Mouse (Mus musculus) MEL (cell line): ENCODE results near the gene Zbtb34. TPM values are rescaled to one million over a fixed set of nuclear protein-coding genes. Genes with fewer than 3 reads are reported as not detected.

Experiments
- DNase-seq: peaks from one replicate; pipeline ENCODE4 v3.0.0; 2011; ENCODE audit warnings: low read depth, low spot score
- H3K27ac ChIP-seq: 2 replicates; pipeline ENCODE4 v1.5.1; 2012; ENCODE audit warnings: low read depth, mild to moderate bottlenecking, control low read depth, low read length, moderate library complexity; ENCODE audit not compliant: control insufficient read depth
- H3K27me3 ChIP-seq, 2 experiments: fragments of 150-350 bp in 1 of 2; sonication (generic) in 1 of 2; 2 replicates each; pipeline ENCODE4 v1.6.1; 2012; ENCODE audit warnings: low read length in 2 of 2, mild to moderate bottlenecking in 2 of 2, improper control_type of control experiment in 1 of 2, moderate library complexity in 1 of 2; ENCODE audit not compliant: insufficient read depth in 2 of 2, control insufficient read depth in 1 of 2
- H3K36me3 ChIP-seq, 2 experiments: 2 replicates each; pipeline ENCODE4 v1.6.1; 2012 to 2014; ENCODE audit warnings: low read length in 2 of 2, improper control_type of control experiment in 1 of 2, inconsistent platforms in 1 of 2, mild to moderate bottlenecking in 1 of 2; ENCODE audit not compliant: insufficient read depth in 2 of 2, control insufficient read depth in 1 of 2
- H3K4me1 ChIP-seq, 2 experiments: fragments of 150-350 bp in 1 of 2; sonication (generic) in 1 of 2; 2 replicates each; pipeline ENCODE4 v1.6.1; 2012; ENCODE audit warnings: low read length in 2 of 2, improper control_type of control experiment in 1 of 2, mild to moderate bottlenecking in 1 of 2; ENCODE audit not compliant: insufficient read depth in 2 of 2, control insufficient read depth in 1 of 2
- H3K4me3 ChIP-seq, 2 experiments: fragments of 150-350 bp in 1 of 2; sonication (generic) in 1 of 2; 2 replicates each; pipeline ENCODE4 v1.5.1; 2012; ENCODE audit warnings: low read depth in 2 of 2, low read length in 2 of 2, mild to moderate bottlenecking in 2 of 2, moderate library complexity in 2 of 2, control low read depth in 1 of 2, improper control_type of control experiment in 1 of 2; ENCODE audit not compliant: control insufficient read depth in 1 of 2, insufficient read depth in 1 of 2
- H3K79me2 ChIP-seq: 2 replicates; pipeline ENCODE4 v1.6.1; 2012; ENCODE audit warnings: mild to moderate bottlenecking, low read length, moderate library complexity; ENCODE audit not compliant: control insufficient read depth, poor library complexity, insufficient read depth
- H3K9ac ChIP-seq: 2 replicates; pipeline ENCODE4 v1.6.1; 2012; ENCODE audit warnings: low read depth, mild to moderate bottlenecking, control low read depth, low read length, moderate library complexity; ENCODE audit not compliant: control insufficient read depth, poor library complexity, severe bottlenecking
- H3K9me3 ChIP-seq: fragments of 150-350 bp; sonication (generic); replicated peaks from 2 replicates; pipeline ENCODE4 v1.6.1; 2012; ENCODE audit warnings: mild to moderate bottlenecking, low read length, improper control_type of control experiment, moderate library complexity; ENCODE audit not compliant: insufficient read depth
- BHLHE40 ChIP-seq: IDR thresholded peaks from 2 replicates; pipeline ENCODE4 v1.6.1; 2012; ENCODE audit warnings: low read depth, mild to moderate bottlenecking, inconsistent platforms, low read length, improper control_type of control experiment, borderline replicate concordance
- CHD1 ChIP-seq: IDR thresholded peaks from 2 replicates; pipeline ENCODE4 v1.6.1; 2012; ENCODE audit warnings: low read depth, mild to moderate bottlenecking, inconsistent platforms, low read length, improper control_type of control experiment
- CHD2 ChIP-seq: IDR thresholded peaks from 2 replicates; pipeline ENCODE4 v1.6.1; 2011; ENCODE audit warnings: low read length, improper control_type of control experiment
- E2F4 ChIP-seq: IDR thresholded peaks from 2 replicates; pipeline ENCODE4 v1.6.1; 2011; ENCODE audit warnings: low read depth, low read length, improper control_type of control experiment, borderline replicate concordance
- ELF1 ChIP-seq: IDR thresholded peaks from 2 replicates; pipeline ENCODE4 v1.6.1; 2014; ENCODE audit warnings: low read depth, mild to moderate bottlenecking, inconsistent platforms, low read length, improper control_type of control experiment, moderate library complexity
- ETS1 ChIP-seq: IDR thresholded peaks from 2 replicates; pipeline ENCODE4 v1.6.1; 2012; ENCODE audit warnings: low read depth, mild to moderate bottlenecking, inconsistent platforms, low read length, improper control_type of control experiment, moderate library complexity
- GABPA ChIP-seq: IDR thresholded peaks from 2 replicates; pipeline ENCODE4 v1.6.1; 2012; ENCODE audit warnings: low read depth, mild to moderate bottlenecking, inconsistent platforms, low read length, improper control_type of control experiment, moderate library complexity
- GATA1 ChIP-seq: IDR thresholded peaks from 2 replicates; pipeline ENCODE4 v1.6.1; 2011; ENCODE audit warnings: low read depth, low read length, improper control_type of control experiment
- HCFC1 ChIP-seq: IDR thresholded peaks from 2 replicates; pipeline ENCODE4 v1.6.1; 2012; ENCODE audit warnings: low read depth, mild to moderate bottlenecking, inconsistent platforms, low read length, improper control_type of control experiment, moderate library complexity
- JUND ChIP-seq: IDR thresholded peaks from 2 replicates; pipeline ENCODE4 v1.6.1; 2011; ENCODE audit warnings: low read depth, mild to moderate bottlenecking, improper control_type of control experiment, low read length
- KAT2A ChIP-seq: conservative IDR thresholded peaks from 2 replicates; pipeline ENCODE4 v1.6.1; 2012; ENCODE audit warnings: low read depth, low read length, improper control_type of control experiment, inconsistent platforms
- MAX ChIP-seq: IDR thresholded peaks from 2 replicates; pipeline ENCODE4 v1.6.1; 2011; ENCODE audit warnings: low read length, improper control_type of control experiment
- MEF2A ChIP-seq: IDR thresholded peaks from 2 replicates; pipeline ENCODE4 v1.6.1; 2014; ENCODE audit warnings: low read depth, mild to moderate bottlenecking, inconsistent platforms, low read length, improper control_type of control experiment; ENCODE audit not compliant: poor library complexity, insufficient replicate concordance, severe bottlenecking; ENCODE audit errors: extremely low read depth
- MXI1 ChIP-seq: IDR thresholded peaks from 2 replicates; pipeline ENCODE4 v1.6.1; 2011; ENCODE audit warnings: mild to moderate bottlenecking, low read depth, low read length, improper control_type of control experiment
- MYB ChIP-seq: IDR thresholded peaks from 2 replicates; pipeline ENCODE4 v1.6.1; 2011; ENCODE audit warnings: mild to moderate bottlenecking, low read depth, low read length, improper control_type of control experiment
- MYC ChIP-seq: IDR thresholded peaks from 2 replicates; pipeline ENCODE4 v1.6.1; 2011; ENCODE audit warnings: low read depth, mild to moderate bottlenecking, low read length, improper control_type of control experiment, moderate library complexity
- NELFE ChIP-seq: IDR thresholded peaks from 2 replicates; pipeline ENCODE4 v1.6.1; 2011; ENCODE audit warnings: low read depth, low read length, improper control_type of control experiment
- POLR2A ChIP-seq, 2 experiments: IDR thresholded peaks; 2 replicates each; pipeline ENCODE4 v1.6.1; 2011 to 2012; ENCODE audit warnings: low read length in 2 of 2, mild to moderate bottlenecking in 2 of 2, control low read depth in 1 of 2, improper control_type of control experiment in 1 of 2, low read depth in 1 of 2, moderate library complexity in 1 of 2; ENCODE audit not compliant: control insufficient read depth in 1 of 2, insufficient read depth in 1 of 2, poor library complexity in 1 of 2
- POLR2AphosphoS2 ChIP-seq: IDR thresholded peaks from 2 replicates; pipeline ENCODE4 v1.6.1; 2011; ENCODE audit warnings: low read length, improper control_type of control experiment
- RAD21 ChIP-seq: IDR thresholded peaks from 2 replicates; pipeline ENCODE4 v1.6.1; 2011; ENCODE audit warnings: mild to moderate bottlenecking, low read depth, low read length, improper control_type of control experiment
- RCOR1 ChIP-seq: IDR thresholded peaks from 2 replicates; pipeline ENCODE4 v1.6.1; 2012; ENCODE audit warnings: low read depth, mild to moderate bottlenecking, inconsistent platforms, low read length, improper control_type of control experiment
- SIN3A ChIP-seq: IDR thresholded peaks from 2 replicates; pipeline ENCODE4 v1.6.1; 2012; ENCODE audit warnings: low read length, improper control_type of control experiment, inconsistent platforms
- SMC3 ChIP-seq: IDR thresholded peaks from 2 replicates; pipeline ENCODE4 v1.6.1; 2011; ENCODE audit warnings: low read depth, low read length, improper control_type of control experiment
- TAL1 ChIP-seq: IDR thresholded peaks from 2 replicates; pipeline ENCODE4 v1.6.1; 2012; ENCODE audit warnings: mild to moderate bottlenecking, inconsistent platforms, low read length, moderate library complexity, mixed read lengths
- TBP ChIP-seq: IDR thresholded peaks from 2 replicates; pipeline ENCODE4 v1.8.0; 2011; ENCODE audit warnings: low read depth, low read length, improper control_type of control experiment
- TCF12 ChIP-seq: IDR thresholded peaks from 2 replicates; pipeline ENCODE4 v1.6.1; 2014; ENCODE audit warnings: low read depth, mild to moderate bottlenecking, inconsistent platforms, low read length, improper control_type of control experiment, moderate library complexity
- UBTF ChIP-seq: IDR thresholded peaks from 2 replicates; pipeline ENCODE4 v1.6.1; 2012; ENCODE audit warnings: low read depth, mild to moderate bottlenecking, inconsistent platforms, low read length, improper control_type of control experiment, moderate library complexity, borderline replicate concordance; ENCODE audit not compliant: insufficient read depth
- USF1 ChIP-seq: IDR thresholded peaks from 2 replicates; pipeline ENCODE4 v1.6.1; 2014; ENCODE audit warnings: low read depth, mild to moderate bottlenecking, inconsistent platforms, low read length, improper control_type of control experiment, moderate library complexity
- ZC3H11A ChIP-seq: IDR thresholded peaks from 2 replicates; pipeline ENCODE4 v1.6.1; 2012; ENCODE audit warnings: low read depth, mild to moderate bottlenecking, inconsistent platforms, low read length, improper control_type of control experiment
- ZKSCAN1 ChIP-seq: IDR thresholded peaks from 2 replicates; pipeline ENCODE4 v1.6.1; 2012; ENCODE audit warnings: low read depth, mild to moderate bottlenecking, inconsistent platforms, low read length, improper control_type of control experiment, moderate library complexity
- polyA plus RNA-seq, 2 experiments: library from polyadenylated mRNA; stranded (reverse) in 1 of 2; unstranded in 1 of 2; fragments of >175 nt in 1 of 2; fragments of >200 nt in 1 of 2; gene quantifications; 2 replicates each; pipeline versions ENCODE4 v1.2.1 to v1.2.4; 2012; ENCODE audit warnings: low replicate concordance in 2 of 2, low read depth in 1 of 2; ENCODE audit not compliant: insufficient read length in 2 of 2, insufficient read depth in 1 of 2, missing spikeins in 1 of 2
- total RNA-seq: library from RNA; depleted of rRNA; stranded (reverse); fragments of 300-350 nt; gene quantifications from 2 replicates; pipeline ENCODE4 v1.2.3, GENCODE M21; 2012

Gene Zbtb34
- total and polyA plus RNA-seq, 3 experiments = 9.6 to 10.1 TPM; not detected in 1

- no peaks in the 10 kb centered on the region for H3K79me2 ChIP-seq
- no peaks in the 10 kb centered on the region for H3K36me3 ChIP-seq
- H3K4me3 ChIP-seq = no peak overlapping the region
- H3K9me3 ChIP-seq = no peaks in the 10 kb centered on the region
- DNase-seq = no peak
- no peak overlapping the region for H3K9ac ChIP-seq
- TF ChIP-seq POLR2AphosphoS2 = no peak
- no peak for TF ChIP-seq JUND
- TF ChIP-seq SIN3A = no peak
- TF ChIP-seq TAL1 = no peak
- no peak for TF ChIP-seq CHD2
- no peak for TF ChIP-seq HCFC1
- TF ChIP-seq ZKSCAN1 = no peak
- TF ChIP-seq RCOR1 = no peak
- TF ChIP-seq MAX = no peak
- TF ChIP-seq ELF1 = no peak
- no peak for TF ChIP-seq NELFE
- TF ChIP-seq BHLHE40 = no peak
- no peak for TF ChIP-seq ETS1
- no peak for TF ChIP-seq GABPA
- no peak for TF ChIP-seq MXI1
- TF ChIP-seq GATA1 = no peak
- TF ChIP-seq USF1 = no peak
- TF ChIP-seq MEF2A = no peak
- no peak for TF ChIP-seq MYC
- TF ChIP-seq CHD1 = no peak
- TF ChIP-seq, all 39 proteins: peak for 0
- no peak overlapping the region for H3K27ac ChIP-seq
- no peaks in the 10 kb centered on the region for H3K27me3 ChIP-seq
- no peaks in the 10 kb centered on the region for H3K4me1 ChIP-seq
Observed at GRCm38 (mm10) chr2:33393951-33394635, 37.0 kb downstream of the Zbtb34 start.

GRCm38 (mm10) chr2:33393021-33393420 is 38.1 kb downstream of the Zbtb34 start:
- Histone ChIP-seq H3K4me1 (no peaks in the 10 kb centered on the region), H3K9ac (no peak overlapping the region), H3K79me2 (no peaks in the 10 kb centered on the region), H3K36me3 (no peaks in the 10 kb centered on the region), H3K27ac (no peak overlapping the region), H3K9me3 (no peaks in the 10 kb centered on the region)
- no peak for DNase-seq
- TF ChIP-seq TBP = no peak
- no peak for TF ChIP-seq KAT2A
- TF ChIP-seq ELF1 = no peak
- TF ChIP-seq TCF12 = no peak
- TF ChIP-seq RAD21 = no peak
- TF ChIP-seq JUND = no peak
- TF ChIP-seq BHLHE40 = no peak
- TF ChIP-seq RCOR1 = no peak
- TF ChIP-seq MYB = no peak
- TF ChIP-seq CHD2 = no peak
- no peak for TF ChIP-seq POLR2A (IDR thresholded peaks at IDR 0.05; ENCODE audit: control insufficient read depth in 1 of 2, insufficient read depth in 1 of 2, low read depth in 1 of 2, low read length in 2 of 2, poor library complexity in 1 of 2)
- TF ChIP-seq UBTF = no peak
- no peak for TF ChIP-seq ZC3H11A
- TF ChIP-seq GABPA = no peak
- no peak for TF ChIP-seq MAX
- no peak for TF ChIP-seq POLR2AphosphoS2
- TF ChIP-seq SMC3 = no peak
- no peak for TF ChIP-seq E2F4
- TF ChIP-seq, all 39 proteins: peak for 0
- no peak overlapping the region for H3K4me3 ChIP-seq
- no peaks in the 10 kb centered on the region for H3K27me3 ChIP-seq
